Mouse (Mus musculus) hindbrain, embryonic 15.5 days (tissue): ENCODE results near the gene Mylk. TPM values are rescaled to one million over a fixed set of nuclear protein-coding genes. Genes with fewer than 3 reads are reported as not detected.

Experiments
- ATAC-seq: fragments of 200-750 bp; cut with Nextera tagmentation; 2 replicates; pipeline ENCODE4 v1.8.0; 2017; ENCODE audit warnings: low read depth, moderate number of reproducible peaks, moderate TSS enrichment; ENCODE audit not compliant: low FRiP score
- H3K27ac ChIP-seq: fragments of 300-500 bp; sonication (generic); replicated peaks from 2 replicates; pipeline ENCODE4 v1.5.1; 2015; ENCODE audit warnings: mild to moderate bottlenecking, inconsistent platforms
- H3K27me3 ChIP-seq: fragments of 300-500 bp; sonication (generic); 2 replicates; pipeline ENCODE4 v1.6.1; 2015; ENCODE audit warnings: control low read depth, inconsistent platforms
- H3K36me3 ChIP-seq: fragments of 300-500 bp; sonication (generic); 2 replicates; pipeline ENCODE4 v1.6.1; 2015; ENCODE audit warnings: control low read depth, inconsistent platforms
- H3K4me1 ChIP-seq: fragments of 300-500 bp; sonication (generic); replicated peaks from 2 replicates; pipeline ENCODE4 v1.6.1; 2015; ENCODE audit warnings: control low read depth, inconsistent platforms
- H3K4me2 ChIP-seq: fragments of 300-500 bp; sonication (generic); 2 replicates; pipeline ENCODE4 v1.6.1; 2015; ENCODE audit warnings: moderate library complexity, mild to moderate bottlenecking, inconsistent platforms
- H3K4me3 ChIP-seq: fragments of 300-500 bp; sonication (generic); 2 replicates; pipeline ENCODE4 v1.5.1; 2015; ENCODE audit warnings: mild to moderate bottlenecking, inconsistent platforms
- H3K9ac ChIP-seq: fragments of 300-500 bp; sonication (generic); 2 replicates; pipeline ENCODE4 v1.6.1; 2015; ENCODE audit warnings: inconsistent platforms
- H3K9me3 ChIP-seq: fragments of 300-500 bp; sonication (generic); 2 replicates; pipeline ENCODE4 v1.6.1; 2016; ENCODE audit warnings: control low read depth, inconsistent platforms
- WGBS: fragments of 180-500 bp; shearing (Covaris S2); methylation state at CpG from one replicate; pipeline ENCODE4 v1.1.7; 2015; 5-methylcytosine and 5-hydroxymethylcytosine counted together
- polyA plus RNA-seq: library from polyadenylated mRNA; unstranded; fragments of >200 nt; fragmentation: Nextera tagmentation; extraction: Ambion mirVana; gene quantifications from 2 replicates; pipeline ENCODE4 v1.2.1, GENCODE M21; 2015

Gene Mylk
- polyA plus RNA-seq, 1 experiment from 2014 or later: 5.3 TPM

- H3K9ac ChIP-seq: no peak overlapping the region
- H3K4me3 ChIP-seq: no peak overlapping the region
- WGBS: 94% methylated on average over 7 of the region's 7 CpGs
- H3K9me3 ChIP-seq: no peaks in the 10 kb centered on the region
- H3K4me1 ChIP-seq: no peaks in the 10 kb centered on the region
- H3K36me3 ChIP-seq: no peaks in the 10 kb centered on the region
- no peak for ATAC-seq
- no peaks in the 10 kb centered on the region for H3K27me3 ChIP-seq
- H3K27ac ChIP-seq: no peak overlapping the region
- H3K4me2 ChIP-seq: no peak overlapping the region
Observed at GRCm38 (mm10) chr16:34978018-34978417, 233.0 kb downstream of the Mylk start.

GRCm38 (mm10) chr16:34981009-34981408 is 236.0 kb downstream of the Mylk start:
- 66% methylated on average over 7 of the region's 7 CpGs for WGBS
- H3K9ac ChIP-seq: no peak overlapping the region
- H3K4me1 ChIP-seq: no peaks in the 10 kb centered on the region
- H3K4me2 ChIP-seq: no peak overlapping the region
- no peaks in the 10 kb centered on the region for H3K36me3 ChIP-seq
- peak; percentile 53; the same call in 1 of the 2 replicates for ATAC-seq
- no peak overlapping the region for H3K27ac ChIP-seq
- no peak overlapping the region for H3K4me3 ChIP-seq
- H3K9me3 ChIP-seq: no peaks in the 10 kb centered on the region
- H3K27me3 ChIP-seq: no peaks in the 10 kb centered on the region

- Histone ChIP-seq H3K9me3 (no peaks in the 10 kb centered on the region), H3K36me3 (no peaks in the 10 kb centered on the region), H3K27me3 (no peaks in the 10 kb centered on the region), H3K9ac (no peak overlapping the region), H3K4me1 (no peaks in the 10 kb centered on the region), H3K4me3 (no peak overlapping the region), H3K4me2 (no peak overlapping the region), H3K27ac (no peak overlapping the region)
- WGBS: 61% methylated on average over 11 of the region's 11 CpGs
- ATAC-seq: no peak
Observed at GRCm38 (mm10) chr16:34984203-34985030, 239.4 kb downstream of the Mylk start.

- WGBS: 88% methylated on average over 2 of the region's 2 CpGs
- H3K27ac ChIP-seq: no peak overlapping the region
- H3K27me3 ChIP-seq: no peaks in the 10 kb centered on the region
- H3K4me1 ChIP-seq: no peaks in the 10 kb centered on the region
- no peak overlapping the region for H3K4me2 ChIP-seq
- H3K36me3 ChIP-seq: no peaks in the 10 kb centered on the region
- no peak overlapping the region for H3K9ac ChIP-seq
- no peak for ATAC-seq
- no peak overlapping the region for H3K4me3 ChIP-seq
- H3K9me3 ChIP-seq: no peaks in the 10 kb centered on the region
Observed at GRCm38 (mm10) chr16:34985031-34985346, 240.0 kb downstream of the Mylk start.

GRCm38 (mm10) chr16:34986211-34986825 is 241.3 kb downstream of the Mylk start:
- Histone ChIP-seq H3K9me3 (no peaks in the 10 kb centered on the region), H3K4me2 (no peak overlapping the region), H3K4me3 (no peak overlapping the region), H3K36me3 (no peaks in the 10 kb centered on the region), H3K27me3 (no peaks in the 10 kb centered on the region), H3K27ac (no peak overlapping the region), H3K4me1 (no peaks in the 10 kb centered on the region), H3K9ac (no peak overlapping the region)
- 87% methylated on average over 13 of the region's 13 CpGs for WGBS
- no peak for ATAC-seq

GRCm38 (mm10) chr16:34991365-34991764 is 246.4 kb downstream of the Mylk start:
- H3K9me3 ChIP-seq: no peaks in the 10 kb centered on the region
- H3K27me3 ChIP-seq: no peaks in the 10 kb centered on the region
- H3K27ac ChIP-seq: no peak overlapping the region
- H3K4me3 ChIP-seq: no peak overlapping the region
- no peak overlapping the region for H3K9ac ChIP-seq
- no peaks in the 10 kb centered on the region for H3K36me3 ChIP-seq
- 89% methylated on average over 3 of the region's 3 CpGs for WGBS
- ATAC-seq: no peak
- H3K4me1 ChIP-seq: 0 out of 2 replicates have a peak, but pooled peaks cover 4% of the 10 kb centered on the region
- H3K4me2 ChIP-seq: no peak overlapping the region

GRCm38 (mm10) chr16:34992854-34993253 is 247.8 kb downstream of the Mylk start:
- no peaks in the 10 kb centered on the region for H3K9me3 ChIP-seq
- H3K9ac ChIP-seq: no peak overlapping the region
- H3K4me1 ChIP-seq: 0 out of 2 replicates have a peak, but pooled peaks cover 4% of the 10 kb centered on the region
- no peaks in the 10 kb centered on the region for H3K36me3 ChIP-seq
- H3K27me3 ChIP-seq: no peaks in the 10 kb centered on the region
- H3K27ac ChIP-seq: no peak overlapping the region
- no peak overlapping the region for H3K4me3 ChIP-seq
- WGBS: 90% methylated on average over 5 of the region's 5 CpGs
- no peak for ATAC-seq
- no peak overlapping the region for H3K4me2 ChIP-seq

- H3K36me3 ChIP-seq: no peaks in the 10 kb centered on the region
- no peak overlapping the region for H3K9ac ChIP-seq
- no peak overlapping the region for H3K4me2 ChIP-seq
- ATAC-seq: no peak
- H3K27me3 ChIP-seq: no peaks in the 10 kb centered on the region
- H3K27ac ChIP-seq: no peak overlapping the region
- H3K4me1 ChIP-seq: 0 out of 2 replicates have a peak, but pooled peaks cover 4% of the 10 kb centered on the region
- H3K9me3 ChIP-seq: no peaks in the 10 kb centered on the region
- 86% methylated on average over 10 of the region's 10 CpGs for WGBS
- no peak overlapping the region for H3K4me3 ChIP-seq
Observed at GRCm38 (mm10) chr16:34993694-34994330, 248.8 kb downstream of the Mylk start.

GRCm38 (mm10) chr16:34994641-34995141 is 249.7 kb downstream of the Mylk start:
- Histone ChIP-seq H3K27ac (no peak overlapping the region), H3K9ac (no peak overlapping the region), H3K4me3 (no peak overlapping the region), H3K4me2 (no peak overlapping the region), H3K27me3 (no peaks in the 10 kb centered on the region), H3K4me1 (0 out of 2 replicates have a peak, but pooled peaks cover 4% of the 10 kb centered on the region), H3K36me3 (no peaks in the 10 kb centered on the region), H3K9me3 (no peaks in the 10 kb centered on the region)
- WGBS: 60% methylated on average over 9 of the region's 9 CpGs
- ATAC-seq: no peak

- WGBS: 42% methylated on average over 5 of the region's 5 CpGs
- ATAC-seq: no peak
Observed at GRCm38 (mm10) chr16:34996133-34996532, 251.1 kb downstream of the Mylk start.

GRCm38 (mm10) chr16:34997052-34997451 is 252.0 kb downstream of the Mylk start:
- H3K27ac ChIP-seq: no peak overlapping the region
- no peak overlapping the region for H3K9ac ChIP-seq
- no peak overlapping the region for H3K4me3 ChIP-seq
- no peaks in the 10 kb centered on the region for H3K36me3 ChIP-seq
- peaks cover 22% of the 10 kb centered on the region for H3K4me1 ChIP-seq
- no peak for ATAC-seq
- WGBS: 61% methylated on average over 4 of the region's 4 CpGs
- no peak overlapping the region for H3K4me2 ChIP-seq
- H3K9me3 ChIP-seq: no peaks in the 10 kb centered on the region
- no peaks in the 10 kb centered on the region for H3K27me3 ChIP-seq

More at GRCm38 (mm10) chr16:34996133-34996532, 251.1 kb downstream of the Mylk start:
- Histone ChIP-seq H3K4me2 (no peak overlapping the region), H3K4me1 (peaks cover 18% of the 10 kb centered on the region), H3K9me3 (no peaks in the 10 kb centered on the region), H3K36me3 (no peaks in the 10 kb centered on the region), H3K27ac (no peak overlapping the region), H3K27me3 (no peaks in the 10 kb centered on the region), H3K9ac (no peak overlapping the region), H3K4me3 (no peak overlapping the region)

GRCm38 (mm10) chr16:34997576-34997975 is 252.6 kb downstream of the Mylk start:
- Histone ChIP-seq H3K9me3 (no peaks in the 10 kb centered on the region), H3K4me3 (no peak overlapping the region), H3K27me3 (no peaks in the 10 kb centered on the region), H3K36me3 (no peaks in the 10 kb centered on the region), H3K4me2 (no peak overlapping the region), H3K9ac (no peak overlapping the region), H3K27ac (no peak overlapping the region), H3K4me1 (peaks cover 22% of the 10 kb centered on the region)
- ATAC-seq: no peak
- WGBS: 72% methylated on average over 10 of the region's 10 CpGs
